Mouse (Mus musculus): ENCODE results near the gene Lama5. TPM values are rescaled to one million over a fixed set of nuclear protein-coding genes. Genes with fewer than 3 reads are reported as not detected.

Gene Lama5
- 87.5 and 100.0 TPM in 2 replicates for polyA plus RNA-seq (2012; rRNA removed)

GRCm38 (mm10) chr2:180225762-180226378 lies at the start of gene Lama5:
Gene Lama5, minus strand, starts transcription at chr2:180225859.

GRCm38 (mm10) chr2:180273394-180274244 lies 48.0 kb upstream of the Lama5 start, which contains the start of gene Cables2:
Gene Cables2, minus strand, starts transcription at chr2:180273496.

GRCm38 (mm10) chr2:180257001-180257521 lies 31.4 kb upstream of the Lama5 start, which contains the start of gene Rps21:
Gene Rps21, plus strand, starts transcription at chr2:180257377.

GRCm38 (mm10) chr2:180170806-180171521 lies 54.7 kb downstream of the Lama5 start, which contains the start of gene Adrm1:
Gene Adrm1, plus strand, starts transcription at chr2:180171485.

Other genes with a start within 250 kb of the Lama5 start
- gene Taf4, start 249.2 kb downstream of the Lama5 start, polyA plus RNA-seq (2012; rRNA removed): 8.9 and 10.0 TPM in 2 replicates
- 72.8 and 87.5 TPM in 2 replicates for gene Lsm14b, start 200.9 kb downstream of the Lama5 start, polyA plus RNA-seq (2012; rRNA removed)
- gene Psma7, start 183.4 kb downstream of the Lama5 start, polyA plus RNA-seq (2012; rRNA removed): 185 and 236 TPM in 2 replicates
- gene Ss18l1, start 183.3 kb downstream of the Lama5 start, polyA plus RNA-seq (2012; rRNA removed): 15.3 and 19.1 TPM in 2 replicates
- gene Mtg2, start 155.3 kb downstream of the Lama5 start, polyA plus RNA-seq (2012; rRNA removed): 17.6 and 19.6 TPM in 2 replicates
- 0.12 and 0.22 TPM in 2 replicates for gene Hrh3, start 121.4 kb downstream of the Lama5 start, polyA plus RNA-seq (2012; rRNA removed)
- 26.0 and 27.1 TPM in 2 replicates for gene Osbpl2, start 106.6 kb downstream of the Lama5 start, polyA plus RNA-seq (2012; rRNA removed)
- gene Adrm1, start 54.4 kb downstream of the Lama5 start, polyA plus RNA-seq (2012; rRNA removed): 191 and 212 TPM in 2 replicates
- gene Rps21, start 31.5 kb upstream of the Lama5 start, polyA plus RNA-seq (2012; rRNA removed): 5,099 and 5,669 TPM in 2 replicates
- gene Cables2, start 47.6 kb upstream of the Lama5 start, polyA plus RNA-seq (2012; rRNA removed): 40.1 and 49.2 TPM in 2 replicates
- gene Rbbp8nl, start 64.0 kb upstream of the Lama5 start, polyA plus RNA-seq (2012; rRNA removed): 1.3 and 1.5 TPM in 2 replicates
- gene Gata5, start 108.8 kb upstream of the Lama5 start, polyA plus RNA-seq (2012; rRNA removed): 0.90 and 1.7 TPM in 2 replicates
- 3.5 and 4.4 TPM in 2 replicates for gene Slco4a1, start 230.4 kb upstream of the Lama5 start, polyA plus RNA-seq (2012; rRNA removed)